Mouse (Mus musculus) urinary bladder, postnatal 14 days (tissue): ENCODE results near the gene Prr19.
"Not testable (repeated sequence)": the region's sequence is repeated elsewhere in the genome, so short reads cannot be mapped to it uniquely, and the experiment has no call there.

Experiments used
- DNase-seq: peaks from one replicate; pipeline ENCODE4 v3.0.0; 2021; ENCODE audit warnings: low spot score

The Prr19 gene

GRCm38 (mm10) chr7:25322058-25322484, 20.9 kb downstream of the Prr19 start:
- peak; percentile 53 for DNase-seq

- no peak for DNase-seq
Measured at GRCm38 (mm10) chr7:25323219-25323618, 22.0 kb downstream of the Prr19 start.

- DNase-seq: not testable (repeated sequence)
Measured at GRCm38 (mm10) chr7:25325431-25325830, 24.2 kb downstream of the Prr19 start.

GRCm38 (mm10) chr7:25326233-25326632, 25.0 kb downstream of the Prr19 start:
- no peak for DNase-seq

- DNase-seq: peak; percentile 72
Measured at GRCm38 (mm10) chr7:25333596-25334307, 32.5 kb downstream of the Prr19 start.

- DNase-seq: no peak
Measured at GRCm38 (mm10) chr7:25334472-25334871, 33.3 kb downstream of the Prr19 start.

GRCm38 (mm10) chr7:25339329-25339728, 38.1 kb downstream of the Prr19 start:
- DNase-seq: no peak

GRCm38 (mm10) chr7:25341000-25341784, 40.0 kb downstream of the Prr19 start:
- DNase-seq: no peak

- DNase-seq: no peak
Measured at GRCm38 (mm10) chr7:25348861-25349260, 47.6 kb downstream of the Prr19 start.
